Comparison of ENCODE assay signal across 34 mouse cellular contexts in genomic region chr3:27956006-27956405, GRCm38 (mm10). TPM values are rescaled to one million over a fixed set of nuclear protein-coding genes. Genes with fewer than 3 reads are reported as not detected.
"Had no signal": no experiment of that assay in that cellular context is flagged by ENCODE, and none has a peak within 500 bp of the region (broad histone marks: within the 10 kb centered on the region; RNA-seq: fewer than 3 reads in every experiment).

No protein-coding gene starts in this region.

- H3K4me1 ChIP-seq: limb, embryonic 10.5 days; limb, embryonic 12.5 days; limb, embryonic 13.5 days; limb, embryonic 15.5 days; liver, embryonic 12.5 days; liver, embryonic 13.5 days; liver, embryonic 15.5 days; lung, embryonic 15.5 days; megakaryocyte, embryonic 14.5 days; midbrain, embryonic 12.5 days; midbrain, embryonic 13.5 days; midbrain, embryonic 15.5 days; neural tube, embryonic 12.5 days had no signal

- ATAC-seq: liver, embryonic 12.5 days; lung, postnatal 0 days; midbrain, embryonic 13.5 days; midbrain, embryonic 15.5 days; midbrain, embryonic 16.5 days had no signal

- H3K36me3 ChIP-seq: limb, embryonic 10.5 days; limb, embryonic 12.5 days; limb, embryonic 13.5 days; liver, embryonic 12.5 days; liver, embryonic 13.5 days; liver, embryonic 15.5 days; lung, embryonic 15.5 days; midbrain, embryonic 12.5 days; midbrain, embryonic 13.5 days; midbrain, embryonic 15.5 days; neural tube, embryonic 12.5 days had no signal

- H3K27me3 ChIP-seq: limb, embryonic 12.5 days; limb, embryonic 13.5 days; limb, embryonic 15.5 days; liver, embryonic 12.5 days; liver, embryonic 13.5 days; liver, embryonic 15.5 days; lung, embryonic 15.5 days; midbrain, embryonic 12.5 days; midbrain, embryonic 13.5 days; midbrain, embryonic 15.5 days; neural tube, embryonic 12.5 days had no signal

- H3K9me3 ChIP-seq: limb, embryonic 10.5 days; limb, embryonic 12.5 days; limb, embryonic 13.5 days; limb, embryonic 15.5 days; liver, embryonic 12.5 days; liver, embryonic 13.5 days; liver, embryonic 15.5 days; lung, embryonic 15.5 days; megakaryocyte, embryonic 14.5 days; midbrain, embryonic 12.5 days; midbrain, embryonic 13.5 days; midbrain, embryonic 15.5 days; neural tube, embryonic 12.5 days had no signal

- H3K27ac ChIP-seq: left cerebral cortex, adult 2 months; limb, embryonic 10.5 days; limb, embryonic 12.5 days; limb, embryonic 13.5 days; limb, embryonic 15.5 days; liver, embryonic 12.5 days; liver, embryonic 13.5 days; liver, embryonic 14.5 days; liver, embryonic 15.5 days; lung, embryonic 15.5 days; macrophage; midbrain, embryonic 12.5 days; midbrain, embryonic 13.5 days; midbrain, embryonic 15.5 days; neural tube, embryonic 12.5 days had no signal

- H3K4me2 ChIP-seq: limb, embryonic 12.5 days; limb, embryonic 13.5 days; limb, embryonic 15.5 days; liver, embryonic 11.5 days; liver, embryonic 12.5 days; liver, embryonic 13.5 days; liver, embryonic 15.5 days; lung, embryonic 14.5 days; lung, embryonic 15.5 days; midbrain, embryonic 12.5 days; midbrain, embryonic 13.5 days; midbrain, embryonic 15.5 days; neural tube, embryonic 12.5 days had no signal

- DNase-seq: left cerebral cortex, postnatal 4 days; liver, embryonic 13.5 days; lung, adult 18-20 months; lung, adult 2 months; lung, embryonic 14.5 days; lung, postnatal 10 days; lung, postnatal 14 days; lung, postnatal 36 days; lung, postnatal 4 days; midbrain, embryonic 14.5 days had no signal

- H3K9ac ChIP-seq: limb, embryonic 12.5 days; limb, embryonic 13.5 days; limb, embryonic 15.5 days; liver, embryonic 12.5 days; liver, embryonic 13.5 days; liver, embryonic 14.5 days; liver, embryonic 15.5 days; lung, embryonic 14.5 days; lung, embryonic 15.5 days; midbrain, embryonic 12.5 days; midbrain, embryonic 13.5 days; midbrain, embryonic 15.5 days; neural tube, embryonic 12.5 days had no signal

- H3K4me3 ChIP-seq: left cerebral cortex, adult 2 months; limb, embryonic 10.5 days; limb, embryonic 12.5 days; limb, embryonic 13.5 days; limb, embryonic 15.5 days; liver, embryonic 12.5 days; liver, embryonic 13.5 days; liver, embryonic 15.5 days; lung, embryonic 15.5 days; megakaryocyte, embryonic 14.5 days; midbrain, embryonic 12.5 days; midbrain, embryonic 13.5 days; midbrain, embryonic 15.5 days; myocyte; neural tube, embryonic 12.5 days had no signal

RNA-seq across cellular contexts. Expression of gene Tmem212, which starts 59.8 kb away (rescaled TPM):
- polyA plus RNA-seq: limb, embryonic 10.5 days; limb, embryonic 11.5 days; limb, embryonic 12.5 days; limb, embryonic 13.5 days; limb, embryonic 14.5 days; limb, embryonic 15.5 days; liver, adult 2 months; liver, embryonic 11.5 days; liver, embryonic 12.5 days; liver, embryonic 13.5 days; liver, embryonic 14.5 days; liver, embryonic 15.5 days; liver, embryonic 16.5 days; lung, embryonic 14.5 days; macrophage; midbrain, embryonic 12.5 days; midbrain, embryonic 13.5 days; midbrain, embryonic 14.5 days; myocyte; neural tube, embryonic 11.5 days; neural tube, embryonic 12.5 days had no signal
